Mouse (Mus musculus) thymus, adult 2 months (tissue): Measurements from ENCODE around the gene Ubtf.

Experiments
- CTCF ChIP-seq: fragments of 200-500 bp; IDR thresholded peaks from 2 replicates; pipeline ENCODE4 v1.5.1; 2012; ENCODE audit warnings: mild to moderate bottlenecking, control low read depth, low read length, moderate library complexity, borderline replicate concordance; ENCODE audit not compliant: control insufficient read depth, poor library complexity, insufficient read depth; ENCODE audit errors: extremely low read depth
- POLR2A ChIP-seq: fragments of 200-500 bp; IDR thresholded peaks from 2 replicates; pipeline ENCODE4 v1.6.1; 2012; ENCODE audit warnings: mild to moderate bottlenecking, low read length, control low read depth, moderate library complexity; ENCODE audit not compliant: control insufficient read depth, poor library complexity, insufficient read depth; ENCODE audit errors: extremely low read depth

DNA sequence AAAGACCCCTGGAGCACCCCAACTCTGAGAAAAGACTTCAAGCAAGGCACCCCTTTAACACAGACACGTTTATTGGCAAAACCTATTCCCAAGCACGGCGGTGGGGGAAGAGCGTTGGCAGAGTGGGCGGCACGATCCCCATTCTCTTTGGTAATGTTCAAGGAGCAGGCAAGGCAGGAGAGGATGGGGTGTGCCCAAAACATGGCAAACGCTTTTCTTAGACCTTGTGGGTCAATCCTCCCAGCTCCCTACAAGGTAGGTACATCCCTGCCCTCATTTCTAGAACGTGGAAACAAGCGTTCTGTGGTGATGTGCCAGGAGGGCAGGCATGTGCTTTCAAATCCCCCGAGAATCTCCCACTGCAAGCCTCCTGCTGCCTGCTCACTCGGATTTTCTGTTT lies 29.2 kb upstream of the Ubtf start:
- TF ChIP-seq POLR2A (no peak), CTCF (no peak)
